Mouse (Mus musculus): ENCODE measurements around the gene Mrps7.

- TF ChIP-seq RAD21 (IDR thresholded peaks at IDR 0.05; ENCODE audit: low read depth, low read length), result no peak
- TF ChIP-seq CHD1 (IDR thresholded peaks at IDR 0.05; ENCODE audit: low read depth, low read length), result no peak
- no peak for TF ChIP-seq CTCF (IDR thresholded peaks at IDR 0.05 in 2 of 3, conservative IDR thresholded peaks at IDR 0.05 in 1 of 3; ENCODE audit: control insufficient read depth in 1 of 3, insufficient read depth in 1 of 3, low read depth in 2 of 3, low read length in 3 of 3, poor library complexity in 1 of 3, severe bottlenecking in 1 of 3)
- TF ChIP-seq TBP (IDR thresholded peaks at IDR 0.05; ENCODE audit: low read depth, low read length), result no peak
Measured at GRCm38 (mm10) chr11:115598309-115598708, 5.4 kb upstream of the Mrps7 start.

Data from MEL (cell line).